Mouse (Mus musculus) hindbrain, embryonic 13.5 days (tissue): ENCODE measurements at regions not wholly inside any gene's neighbourhood (a gene's known extent, or its start where the extent isn't known, plus 50 kb on each side); places are given as distances from the start of the nearest gene placed in this dataset.

Source experiments
- ATAC-seq: fragments of 200-750 bp; cut with Nextera tagmentation; 2 replicates; pipeline ENCODE4 v1.8.0; 2017; ENCODE audit warnings: moderate TSS enrichment; ENCODE audit not compliant: low FRiP score
- H3K27ac ChIP-seq: fragments of 300-500 bp; sonication (generic); 2 replicates; pipeline ENCODE4 v1.5.1; 2015; ENCODE audit warnings: inconsistent platforms, mild to moderate bottlenecking, moderate library complexity
- H3K27me3 ChIP-seq: fragments of 300-500 bp; sonication (generic); 2 replicates; pipeline ENCODE4 v1.6.1; 2015; ENCODE audit warnings: mild to moderate bottlenecking, inconsistent platforms
- H3K36me3 ChIP-seq: fragments of 300-500 bp; sonication (generic); 2 replicates; pipeline ENCODE4 v1.6.1; 2015; ENCODE audit warnings: mild to moderate bottlenecking, inconsistent platforms
- H3K4me1 ChIP-seq: fragments of 300-500 bp; sonication (generic); replicated peaks from 2 replicates; pipeline ENCODE4 v1.6.1; 2015; ENCODE audit warnings: inconsistent platforms
- H3K4me2 ChIP-seq: fragments of 300-500 bp; sonication (generic); 2 replicates; pipeline ENCODE4 v1.6.1; 2015; ENCODE audit warnings: inconsistent platforms, mild to moderate bottlenecking, moderate library complexity
- H3K4me3 ChIP-seq: fragments of 300-500 bp; sonication (generic); 2 replicates; pipeline ENCODE4 v1.5.1; 2015; ENCODE audit warnings: mild to moderate bottlenecking, inconsistent platforms
- H3K9ac ChIP-seq: fragments of 300-500 bp; sonication (generic); 2 replicates; pipeline ENCODE4 v1.6.1; 2015; ENCODE audit warnings: mild to moderate bottlenecking, inconsistent platforms
- H3K9me3 ChIP-seq: fragments of 300-500 bp; sonication (generic); 2 replicates; pipeline ENCODE4 v1.6.1; 2016; ENCODE audit warnings: inconsistent platforms
- WGBS: fragments of 180-500 bp; shearing (Covaris S2); methylation state at CpG from one replicate; pipeline ENCODE4 v1.1.7; 2015; 5-methylcytosine and 5-hydroxymethylcytosine counted together

DNA sequence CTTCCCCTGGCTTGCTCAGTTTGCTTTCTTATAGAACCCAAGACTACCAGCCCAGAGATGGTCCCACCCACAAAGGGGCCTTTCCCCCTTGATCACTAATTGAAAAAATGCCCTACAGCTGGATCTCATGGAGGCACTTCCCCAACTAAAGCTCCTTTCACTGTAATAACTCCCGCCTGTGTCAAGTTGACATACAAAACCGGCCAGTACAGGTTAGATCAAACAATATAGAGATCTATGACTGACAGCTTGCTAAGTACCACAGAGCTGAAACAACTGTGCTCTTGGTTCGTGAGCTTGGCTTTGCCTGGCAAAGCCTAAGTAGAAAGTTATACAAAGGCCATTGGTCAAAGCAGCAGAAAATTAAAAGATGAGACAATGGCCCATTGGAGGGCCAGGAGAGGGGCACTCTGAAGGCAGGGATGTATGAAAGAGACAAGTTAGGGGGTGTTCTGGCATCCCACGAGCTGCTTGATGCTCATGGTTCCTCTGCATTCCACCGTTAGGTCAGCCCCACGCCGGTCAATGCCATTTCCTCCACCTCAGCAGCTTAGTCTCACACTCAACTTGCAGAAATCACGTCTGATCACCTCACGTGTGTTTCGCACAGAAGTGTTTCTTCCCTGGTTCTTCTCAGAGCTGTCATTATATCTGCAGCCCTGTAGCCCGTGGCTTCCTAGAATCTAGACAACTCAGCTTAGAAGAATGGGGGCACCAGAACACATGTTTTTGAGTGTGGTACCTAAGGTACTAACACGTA lies 87.5 kb upstream of the Zfp648 start:
- 85% methylated on average over 12 of the region's 12 CpGs for WGBS
- peaks cover 11% of the 10 kb centered on the region for H3K4me1 ChIP-seq
- H3K36me3 ChIP-seq, result no peaks in the 10 kb centered on the region
- H3K27ac ChIP-seq, result no peak overlapping the region
- no peak for ATAC-seq
- no peak overlapping the region for H3K9ac ChIP-seq
- H3K9me3 ChIP-seq, result no peaks in the 10 kb centered on the region
- no peak overlapping the region for H3K4me2 ChIP-seq
- no peak overlapping the region for H3K4me3 ChIP-seq
- H3K27me3 ChIP-seq, result 0 out of 2 replicates have a peak, but pooled peaks cover 3% of the 10 kb centered on the region

DNA sequence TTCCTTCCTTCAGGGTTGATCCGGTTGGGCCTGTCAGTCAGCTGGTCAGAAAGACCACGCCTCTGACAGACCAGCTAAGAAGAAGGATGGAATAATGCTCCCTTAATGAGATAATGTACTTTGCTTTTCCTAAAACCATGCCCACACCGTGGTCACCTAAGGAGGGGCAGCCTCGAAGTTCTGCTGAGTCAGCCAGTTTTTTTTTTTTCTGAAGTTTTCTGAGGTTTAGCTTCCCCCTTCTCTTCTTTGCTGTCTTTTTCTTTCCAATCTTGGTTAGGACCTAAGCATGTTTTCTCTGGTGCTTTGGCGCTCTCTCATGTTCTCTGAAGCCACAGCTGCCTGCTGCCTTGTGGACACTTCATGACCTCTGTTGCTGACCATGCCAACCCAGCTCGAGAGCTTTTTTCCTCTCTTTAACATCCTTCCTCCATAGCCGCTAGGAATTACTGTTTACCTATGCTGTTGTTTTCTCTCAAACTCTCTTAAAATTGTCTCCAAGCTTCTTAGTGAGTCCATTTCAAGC lies 84.7 kb upstream of the Zfp648 start:
- Histone ChIP-seq H3K27me3 (0 out of 2 replicates have a peak, but pooled peaks cover 3% of the 10 kb centered on the region), H3K9ac (no peak overlapping the region), H3K9me3 (no peaks in the 10 kb centered on the region), H3K4me2 (no peak overlapping the region), H3K4me3 (no peak overlapping the region), H3K4me1 (peaks cover 12% of the 10 kb centered on the region), H3K36me3 (no peaks in the 10 kb centered on the region), H3K27ac (no peak overlapping the region)
- WGBS, result 87% methylated on average over 7 of the region's 7 CpGs
- ATAC-seq, result no peak

DNA sequence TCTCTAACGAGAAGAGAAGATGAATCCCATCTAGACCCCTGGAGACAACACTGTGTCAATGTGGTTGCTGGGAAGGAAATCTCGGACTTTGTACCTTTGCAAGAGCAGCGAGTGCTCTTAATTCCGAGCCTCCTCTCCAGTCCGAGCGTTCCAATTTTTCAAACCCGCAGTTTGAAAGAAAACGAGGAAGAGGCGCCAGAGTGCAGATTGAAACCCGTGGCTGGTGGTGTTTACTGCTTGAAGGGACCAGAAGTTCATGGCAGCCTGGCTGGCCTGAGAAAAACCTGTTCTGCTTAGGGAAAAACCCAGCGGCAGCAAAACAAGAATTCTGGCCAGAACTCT lies 83.7 kb upstream of the Zfp648 start:
- Histone ChIP-seq H3K4me3 (no peak overlapping the region), H3K36me3 (no peaks in the 10 kb centered on the region), H3K9ac (no peak overlapping the region; the same call in 1 of the 2 replicates), H3K27ac (no peak overlapping the region), H3K9me3 (no peaks in the 10 kb centered on the region), H3K4me1 (peaks cover 12% of the 10 kb centered on the region), H3K27me3 (0 out of 2 replicates have a peak, but pooled peaks cover 6% of the 10 kb centered on the region), H3K4me2 (peak overlapping the region; percentile 27)
- no peak for ATAC-seq
- 54% methylated on average over 11 of the region's 11 CpGs for WGBS

DNA sequence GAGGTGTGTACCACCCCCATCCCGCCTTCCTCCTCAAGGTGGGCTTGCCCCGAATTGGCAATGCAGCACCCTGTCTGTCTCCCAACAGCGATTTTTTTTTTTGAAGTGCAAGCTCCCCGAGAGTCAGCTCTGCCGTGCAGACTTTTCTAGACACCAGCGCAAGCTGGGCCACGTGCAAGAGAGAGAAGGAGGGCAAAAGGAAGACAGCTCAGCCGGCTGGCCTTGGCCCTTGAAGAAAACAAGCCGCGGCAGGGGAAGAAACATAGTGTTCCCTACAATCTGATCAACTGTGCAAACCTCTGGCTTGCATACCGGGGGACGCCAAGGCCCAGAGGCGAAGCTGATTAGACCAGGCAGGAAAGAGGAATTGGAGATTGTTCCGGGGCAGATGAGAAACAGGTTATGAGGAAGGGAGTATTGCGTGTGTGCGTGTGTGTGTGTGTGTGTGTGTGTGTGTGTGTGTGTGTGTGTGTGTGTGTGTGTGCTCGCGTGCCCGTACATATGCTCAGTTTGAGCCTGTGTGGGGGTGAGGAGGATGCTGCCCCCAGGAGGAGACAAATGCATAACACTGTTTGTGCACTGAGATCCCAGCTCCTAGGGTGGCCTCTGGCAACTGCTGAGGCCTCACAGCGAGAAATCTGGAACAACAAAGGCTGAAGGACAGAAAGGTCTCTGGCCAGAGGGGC lies 83.2 kb upstream of the Zfp648 start:
- H3K27ac ChIP-seq, result no peak overlapping the region
- H3K9ac ChIP-seq, result no peak overlapping the region; the same call in 1 of the 2 replicates
- 0 out of 2 replicates have a peak, but pooled peaks have one; percentile 28 for ATAC-seq

DNA sequence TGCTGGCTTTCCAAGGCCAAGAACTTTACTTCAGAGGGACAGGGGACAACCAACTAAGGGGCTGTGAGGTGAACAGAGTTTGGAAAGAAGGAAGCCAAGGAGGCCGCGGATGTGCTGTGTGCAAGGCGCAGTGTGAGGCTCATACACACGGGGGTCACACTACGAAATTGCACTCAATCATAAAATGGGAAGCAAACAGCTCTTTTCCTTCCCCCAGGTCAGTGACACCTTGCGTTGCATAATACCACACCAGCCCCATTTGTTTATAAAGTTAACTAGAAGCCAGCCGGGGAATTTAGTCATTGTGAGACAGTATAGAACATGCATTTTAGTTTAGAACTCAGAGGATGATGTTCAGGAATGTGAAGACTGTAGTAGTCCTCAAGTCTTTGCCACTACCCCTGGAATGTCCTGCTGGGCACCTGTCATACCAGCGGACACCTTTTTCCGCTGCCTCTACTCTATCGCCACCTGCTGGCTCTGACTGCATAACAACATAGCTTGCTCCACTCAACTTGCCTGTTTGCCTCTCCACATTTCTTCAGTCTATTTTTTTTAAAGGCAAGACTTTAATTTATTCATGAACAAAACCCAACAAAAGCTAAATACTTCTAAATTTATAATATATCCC lies 82.5 kb upstream of the Zfp648 start:
- 0 out of 2 replicates have a peak, but pooled peaks cover 6% of the 10 kb centered on the region for H3K27me3 ChIP-seq
- H3K36me3 ChIP-seq, result no peaks in the 10 kb centered on the region
- H3K27ac ChIP-seq, result no peak overlapping the region
- H3K4me3 ChIP-seq, result no peak overlapping the region
- H3K9me3 ChIP-seq, result no peaks in the 10 kb centered on the region
- H3K4me1 ChIP-seq, result peaks cover 12% of the 10 kb centered on the region
- H3K4me2 ChIP-seq, result no peak overlapping the region
- WGBS, result 48% methylated on average over 10 of the region's 10 CpGs
- 0 out of 2 replicates have a peak, but pooled peaks have one; percentile 10 for ATAC-seq
- no peak overlapping the region for H3K9ac ChIP-seq

More for the DNA sequence above, 83.2 kb upstream of the Zfp648 start:
- peaks cover 12% of the 10 kb centered on the region for H3K4me1 ChIP-seq
- no peaks in the 10 kb centered on the region for H3K36me3 ChIP-seq
- 0 out of 2 replicates have a peak, but pooled peaks cover 6% of the 10 kb centered on the region for H3K27me3 ChIP-seq
- H3K9me3 ChIP-seq, result no peaks in the 10 kb centered on the region
- peak overlapping the region; percentile 27 for H3K4me2 ChIP-seq
- no peak overlapping the region for H3K4me3 ChIP-seq
- 44% methylated on average over 16 of the region's 20 CpGs for WGBS

DNA sequence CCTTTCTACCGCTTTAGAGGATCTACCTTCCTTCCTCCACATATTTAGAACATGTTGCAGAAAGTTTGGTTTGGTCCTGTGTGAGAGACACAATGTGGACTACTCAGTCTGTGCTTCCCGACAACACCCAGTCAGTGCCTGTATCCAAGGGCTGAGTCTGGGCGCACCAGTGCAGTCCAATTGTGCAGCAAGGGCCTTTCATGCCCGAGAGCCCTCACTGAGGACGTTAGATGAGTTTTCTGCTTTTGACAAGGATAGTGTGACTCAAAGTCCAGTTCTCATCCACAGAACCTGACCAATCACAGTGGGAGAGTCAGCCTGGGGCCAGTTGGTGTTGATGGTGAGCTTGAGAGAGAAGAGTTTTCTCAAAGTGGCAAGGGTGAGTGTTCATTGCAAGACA lies 81.4 kb upstream of the Zfp648 start:
- WGBS, result 88% methylated on average over 5 of the region's 5 CpGs
- no peaks in the 10 kb centered on the region for H3K36me3 ChIP-seq
- H3K4me3 ChIP-seq, result no peak overlapping the region
- 0 out of 2 replicates have a peak, but pooled peaks cover 6% of the 10 kb centered on the region for H3K27me3 ChIP-seq
- ATAC-seq, result no peak
- no peak overlapping the region for H3K4me2 ChIP-seq
- peaks cover 12% of the 10 kb centered on the region for H3K4me1 ChIP-seq
- no peak overlapping the region for H3K9ac ChIP-seq
- H3K27ac ChIP-seq, result no peak overlapping the region
- no peaks in the 10 kb centered on the region for H3K9me3 ChIP-seq

DNA sequence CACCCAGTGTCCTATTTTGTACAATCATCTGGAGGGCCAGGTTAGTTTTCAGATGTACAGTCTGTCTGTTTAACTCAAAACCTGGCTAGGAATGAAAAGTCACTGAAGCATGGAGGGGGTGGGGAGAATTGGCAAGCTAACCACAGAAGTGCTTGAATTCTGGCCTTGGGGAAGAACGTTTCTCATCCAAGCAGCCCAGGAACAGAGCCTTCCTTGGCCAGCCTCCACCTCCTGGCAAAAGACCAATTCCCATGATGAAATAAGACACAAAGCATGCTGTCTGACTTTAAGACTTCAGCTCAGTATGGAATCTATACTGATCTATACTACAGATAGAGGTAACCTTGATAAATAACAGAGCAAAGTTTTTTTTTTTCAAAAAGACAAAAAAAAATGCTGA lies 80.3 kb upstream of the Zfp648 start:
- ATAC-seq, result no peak
- WGBS, result 40% methylated on average over 1 of the region's 1 CpGs

DNA sequence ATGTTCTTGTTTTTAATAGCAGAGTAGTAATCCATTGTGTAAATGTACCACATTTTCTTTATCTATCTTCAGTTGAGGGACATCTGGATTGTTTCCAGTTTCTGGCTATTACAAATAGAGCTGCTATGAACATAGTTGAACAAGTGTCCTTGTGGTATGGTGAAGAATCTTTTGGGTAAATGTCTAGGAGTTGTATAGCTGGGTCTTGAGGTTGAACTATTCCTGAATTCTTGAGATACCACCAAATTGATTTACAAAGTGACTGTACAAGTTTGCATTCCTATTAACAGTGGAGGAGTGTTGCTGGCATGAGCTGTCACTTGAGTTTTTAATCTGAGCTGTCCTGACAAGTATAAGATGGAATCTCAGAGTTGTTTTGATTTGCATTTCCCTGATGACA lies 76.0 kb upstream of the Zfp648 start:
- Histone ChIP-seq H3K36me3 (no peaks in the 10 kb centered on the region), H3K27ac (no peak overlapping the region), H3K4me1 (no peaks in the 10 kb centered on the region), H3K9ac (no peak overlapping the region), H3K4me2 (no peak overlapping the region), H3K4me3 (no peak overlapping the region), H3K27me3 (0 out of 2 replicates have a peak, but pooled peaks cover 3% of the 10 kb centered on the region), H3K9me3 (no peaks in the 10 kb centered on the region)
- ATAC-seq, result no peak

More for the DNA sequence above, 80.3 kb upstream of the Zfp648 start:
- Histone ChIP-seq H3K9ac (no peak overlapping the region), H3K4me1 (peaks cover 12% of the 10 kb centered on the region), H3K9me3 (no peaks in the 10 kb centered on the region), H3K27ac (no peak overlapping the region), H3K4me3 (no peak overlapping the region), H3K4me2 (no peak overlapping the region), H3K36me3 (no peaks in the 10 kb centered on the region), H3K27me3 (0 out of 2 replicates have a peak, but pooled peaks cover 6% of the 10 kb centered on the region)

DNA sequence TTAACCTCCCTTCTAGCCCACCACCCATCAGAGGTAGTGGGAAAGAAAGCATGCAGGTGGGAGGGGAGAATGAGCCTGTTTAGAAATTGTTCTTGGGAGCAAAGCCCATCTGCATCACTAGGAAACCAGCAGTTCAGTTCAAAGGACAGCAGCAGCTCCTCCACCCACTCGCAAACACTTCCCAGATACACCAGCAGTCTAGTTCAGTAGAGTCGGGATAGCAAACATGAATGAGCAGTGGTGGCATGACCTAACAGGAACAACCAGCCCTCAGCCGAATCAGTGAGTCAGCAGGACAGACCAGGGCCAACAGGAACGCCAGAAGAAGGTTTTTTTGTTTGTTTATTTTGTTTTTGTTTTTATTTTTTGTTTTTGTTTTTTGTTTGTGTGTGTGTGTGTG lies 74.5 kb upstream of the Zfp648 start:
- Histone ChIP-seq H3K9me3 (no peaks in the 10 kb centered on the region), H3K27me3 (0 out of 2 replicates have a peak, but pooled peaks cover 3% of the 10 kb centered on the region), H3K9ac (no peak overlapping the region), H3K4me2 (no peak overlapping the region), H3K27ac (no peak overlapping the region), H3K4me3 (no peak overlapping the region), H3K36me3 (no peaks in the 10 kb centered on the region), H3K4me1 (no peaks in the 10 kb centered on the region)
- no peak for ATAC-seq
- WGBS, result 76% methylated on average over 4 of the region's 4 CpGs

DNA sequence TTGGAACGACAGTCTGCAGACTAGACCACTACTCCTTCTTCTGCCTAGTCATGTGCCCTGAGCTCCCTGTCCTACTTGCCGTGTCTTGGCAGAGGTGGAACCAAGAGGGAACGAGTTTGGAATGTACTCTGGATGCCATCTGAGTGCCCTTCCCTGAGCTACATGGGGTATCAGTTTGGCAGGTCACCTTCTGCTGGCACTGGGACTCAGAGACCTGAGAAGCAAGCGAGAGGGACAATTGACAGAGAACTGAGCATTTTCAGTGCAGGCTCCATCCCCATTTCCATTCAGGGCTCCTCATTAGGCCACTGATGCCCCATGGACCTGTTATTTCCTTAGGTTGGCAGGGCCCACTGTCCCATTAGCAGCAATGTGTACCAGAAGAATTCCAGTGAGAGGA lies 61.5 kb upstream of the Zfp648 start:
- 81% methylated on average over 4 of the region's 4 CpGs for WGBS
- no peak overlapping the region for H3K9ac ChIP-seq
- ATAC-seq, result no peak
- H3K27me3 ChIP-seq, result no peaks in the 10 kb centered on the region
- no peak overlapping the region for H3K4me3 ChIP-seq
- no peak overlapping the region for H3K27ac ChIP-seq
- H3K9me3 ChIP-seq, result no peaks in the 10 kb centered on the region
- H3K4me2 ChIP-seq, result no peak overlapping the region
- no peaks in the 10 kb centered on the region for H3K36me3 ChIP-seq
- H3K4me1 ChIP-seq, result no peaks in the 10 kb centered on the region

DNA sequence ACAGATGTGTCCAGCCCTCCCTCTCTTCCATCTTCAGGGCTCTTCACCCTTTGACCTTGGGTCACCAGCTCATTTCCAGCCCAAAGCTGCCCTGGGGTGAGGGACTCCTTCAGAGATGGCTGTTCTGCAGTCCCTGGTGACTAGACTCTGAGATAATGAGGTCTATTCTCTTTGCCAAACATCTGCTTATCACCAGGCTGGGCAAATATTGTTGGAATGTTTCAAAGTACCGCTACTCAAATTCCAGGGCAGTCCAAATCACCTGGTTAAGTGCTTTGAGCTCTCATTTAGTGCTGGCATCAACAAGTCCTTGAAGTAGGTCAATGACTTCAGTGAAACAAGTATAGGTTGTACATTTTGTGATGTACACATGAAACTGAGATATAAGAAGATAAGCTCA lies 57.3 kb upstream of the Zfp648 start:
- Histone ChIP-seq H3K36me3 (no peaks in the 10 kb centered on the region), H3K27ac (no peak overlapping the region), H3K27me3 (no peaks in the 10 kb centered on the region), H3K9ac (no peak overlapping the region), H3K4me2 (no peak overlapping the region), H3K9me3 (no peaks in the 10 kb centered on the region), H3K4me3 (no peak overlapping the region), H3K4me1 (no peaks in the 10 kb centered on the region)
- ATAC-seq, result no peak
- 76% methylated on average over 1 of the region's 1 CpGs for WGBS

DNA sequence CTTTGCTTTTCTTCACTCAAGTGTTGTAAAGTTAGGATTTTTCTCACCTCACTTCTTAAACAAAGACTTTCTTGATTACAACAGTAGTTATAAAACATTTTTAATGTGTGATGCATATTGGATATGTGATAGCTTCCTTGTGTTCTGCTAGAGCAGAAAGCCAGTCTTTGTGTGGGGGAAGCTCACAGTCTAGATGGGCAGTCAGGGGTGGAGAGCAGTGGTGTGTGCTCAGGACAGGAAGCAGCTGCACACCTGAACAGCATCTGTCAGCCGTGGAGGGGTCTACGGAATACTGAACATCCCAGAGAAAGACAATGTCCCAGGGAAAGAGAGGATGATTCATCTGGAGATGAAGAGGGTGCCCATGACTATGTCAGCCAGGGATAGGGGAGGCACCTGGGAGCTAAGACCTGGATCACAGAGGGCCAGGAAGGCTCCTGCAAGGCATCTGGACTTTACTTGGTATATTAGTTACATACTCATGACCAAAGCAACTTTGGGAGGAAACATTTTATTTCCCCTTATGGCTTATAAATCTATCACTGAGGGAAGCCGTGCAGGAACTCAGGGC lies 53.9 kb upstream of the Zfp648 start:
- WGBS, result 88% methylated on average over 3 of the region's 3 CpGs
- no peaks in the 10 kb centered on the region for H3K27me3 ChIP-seq
- ATAC-seq, result no peak
- no peak overlapping the region for H3K4me2 ChIP-seq
- H3K4me1 ChIP-seq, result peaks cover 12% of the 10 kb centered on the region
- no peak overlapping the region for H3K27ac ChIP-seq
- no peak overlapping the region for H3K4me3 ChIP-seq
- H3K36me3 ChIP-seq, result no peaks in the 10 kb centered on the region
- no peak overlapping the region for H3K9ac ChIP-seq
- no peaks in the 10 kb centered on the region for H3K9me3 ChIP-seq
